Mouse (Mus musculus): ENCODE measurements around the gene Ccdc42.

Ccdc42 gene

DNA sequence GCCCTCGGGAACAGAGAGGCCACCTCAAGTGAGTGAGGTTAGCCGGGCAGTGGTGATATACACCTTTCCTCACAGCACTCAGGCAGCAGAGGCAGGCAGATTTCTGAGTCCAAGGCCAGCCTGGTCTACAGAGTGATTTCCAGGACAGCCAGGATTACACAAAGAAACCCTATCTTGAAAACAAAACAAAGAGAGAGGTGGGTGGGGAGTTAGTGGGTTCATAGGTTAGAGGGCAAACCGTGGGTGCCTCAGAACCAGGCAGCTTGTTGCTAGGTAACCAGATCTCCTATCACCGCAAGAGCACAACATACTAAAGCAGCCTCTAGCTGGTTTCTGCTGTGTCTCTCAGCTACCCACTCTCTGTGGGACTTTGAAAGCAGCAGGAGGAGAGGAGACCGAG, at the start of gene Ccdc42:
Gene Ccdc42, plus strand, starts transcription at position 301 of the 400 bp plus-strand sequence.
- no peak for DNase-seq (ENCODE audit: low read depth)

GRCm38 (mm10) chr11:68539621-68540020, 47.2 kb upstream of the Ccdc42 start:
- no peak for DNase-seq (ENCODE audit: low read depth)

DNA sequence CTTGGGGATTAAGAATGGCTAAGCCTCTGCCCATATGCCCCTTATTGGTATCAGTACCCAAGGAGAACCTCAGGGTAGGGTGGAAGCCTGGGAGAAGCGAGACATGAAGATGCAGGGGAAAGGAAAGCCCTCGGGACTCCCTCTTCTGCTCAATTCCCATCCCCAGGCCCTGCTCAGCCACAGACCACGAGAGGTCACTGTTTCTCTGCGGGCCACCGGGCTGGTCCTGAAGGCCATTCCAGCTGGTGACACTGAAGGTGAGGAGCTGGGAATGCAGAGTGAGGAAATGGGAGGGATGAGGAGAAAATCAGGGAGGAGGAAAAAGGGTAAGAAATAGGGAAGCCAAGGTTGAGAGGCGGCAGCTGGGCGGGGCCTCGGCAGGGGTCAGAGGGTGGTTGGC, 42.3 kb upstream of the Ccdc42 start:
- DNase-seq (ENCODE audit: low read depth): peak; percentile 43

DNA sequence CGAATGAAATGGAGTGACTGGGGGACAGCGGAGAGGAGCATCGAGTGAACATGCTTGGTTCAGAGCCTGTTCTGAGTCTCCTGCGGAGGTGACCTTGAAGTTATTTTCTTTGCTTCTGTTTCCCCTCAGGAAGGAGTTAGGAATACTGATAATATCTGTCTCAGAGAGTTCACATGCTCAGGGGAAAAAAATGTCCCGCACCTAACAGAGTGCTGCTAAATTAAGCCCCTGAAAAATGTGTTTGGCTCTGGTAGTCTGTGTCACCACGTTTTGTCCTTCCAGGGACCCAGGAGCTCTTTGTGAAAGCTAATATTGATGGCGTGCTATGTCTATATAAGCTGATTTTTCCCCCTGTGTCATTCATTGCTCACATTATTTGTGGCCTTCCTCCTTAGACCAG, 41.6 kb upstream of the Ccdc42 start:
- DNase-seq (ENCODE audit: low read depth): no peak

DNA sequence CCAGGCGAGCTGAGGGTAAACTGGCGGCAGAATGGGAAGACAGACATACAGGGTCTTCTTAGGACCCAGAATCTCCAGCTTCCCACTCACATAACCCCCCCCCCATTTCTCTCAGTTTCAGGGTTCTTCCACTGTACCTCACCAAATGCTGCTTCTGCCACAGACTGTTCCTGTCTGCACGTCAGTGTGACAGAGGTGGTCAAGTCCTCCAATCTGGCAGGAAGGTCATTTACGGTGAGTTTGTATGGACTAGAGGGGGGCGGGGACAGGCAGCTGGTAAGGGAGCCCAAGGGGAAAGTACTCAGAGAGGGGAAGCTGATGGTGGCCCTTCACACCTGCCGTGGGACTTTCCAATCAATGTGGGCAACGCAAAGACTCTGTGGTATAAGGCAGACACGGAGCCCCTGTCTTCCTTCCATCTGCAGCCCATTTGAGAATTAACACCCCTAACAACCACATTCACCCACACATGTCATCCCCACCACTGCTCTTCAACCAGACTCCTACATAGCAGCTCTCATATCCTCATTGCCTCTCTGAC, 41.1 kb upstream of the Ccdc42 start:
- DNase-seq (ENCODE audit: low read depth): no peak

DNA sequence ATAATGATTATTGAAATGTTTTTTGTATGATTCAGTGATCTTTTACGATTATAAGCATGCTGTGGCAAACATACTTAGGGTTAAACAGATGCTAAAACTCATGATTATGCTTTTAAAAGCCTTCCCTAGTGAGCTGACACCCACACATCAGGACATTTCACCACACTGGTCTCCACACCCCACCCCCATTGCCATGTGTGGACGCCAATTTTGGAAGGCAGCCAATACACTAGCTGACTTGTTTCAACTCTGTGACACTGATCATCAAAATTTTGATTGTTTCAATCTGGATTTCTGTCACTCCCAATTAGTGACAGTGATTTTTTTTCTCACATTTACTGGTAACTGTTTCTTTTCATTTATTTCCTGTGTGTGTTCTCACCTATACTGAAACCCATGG, 39.3 kb upstream of the Ccdc42 start:
- DNase-seq (ENCODE audit: low read depth): peak; percentile 30

- peak; percentile 34 for DNase-seq (ENCODE audit: low read depth)
These were observed 37.2 kb upstream of the Ccdc42 start for GRCm38 (mm10) chr11:68549597-68549996.

GRCm38 (mm10) chr11:68550358-68550757, 36.5 kb upstream of the Ccdc42 start:
- no peak for DNase-seq (ENCODE audit: low read depth)

GRCm38 (mm10) chr11:68553981-68554471, 32.8 kb upstream of the Ccdc42 start:
- DNase-seq (ENCODE audit: low read depth): peak; percentile 61

DNA sequence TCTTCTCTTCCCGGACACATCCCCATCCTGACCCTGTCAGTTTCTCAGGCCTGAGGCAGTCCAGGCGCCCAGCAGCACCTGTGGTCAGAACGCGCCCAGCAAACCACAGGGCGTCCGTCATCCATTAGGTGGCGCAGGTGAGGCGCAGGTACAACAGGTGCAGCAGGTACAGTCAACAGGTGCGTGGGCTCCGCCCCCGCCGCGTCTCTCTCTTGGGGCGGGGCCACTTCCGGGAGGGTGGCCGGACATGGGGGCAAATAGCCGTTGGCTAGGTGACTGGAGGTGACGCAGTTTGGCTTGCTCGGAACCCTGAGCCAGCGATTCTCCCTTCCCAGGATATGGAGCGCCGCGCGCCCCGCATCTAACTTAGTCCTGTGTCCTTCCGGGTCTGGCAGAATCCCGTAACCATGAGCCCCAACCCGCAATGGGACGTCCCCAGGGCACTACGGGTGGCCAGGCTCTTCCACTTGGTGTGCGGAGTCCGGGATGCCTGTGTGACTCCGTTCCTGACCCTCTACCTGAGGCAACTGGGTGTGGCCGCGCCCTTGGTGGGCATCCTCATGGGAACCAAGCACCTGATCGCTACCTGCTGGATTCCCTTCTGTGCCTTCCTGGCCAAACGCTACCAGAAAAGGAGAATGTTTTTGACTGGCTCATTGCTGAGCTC, 30.8 kb upstream of the Ccdc42 start, which contains the start of gene Mfsd6l:
Gene Mfsd6l, plus strand, starts transcription at position 269 of the 667 bp plus-strand sequence.
- DNase-seq (ENCODE audit: low read depth): no peak

DNA sequence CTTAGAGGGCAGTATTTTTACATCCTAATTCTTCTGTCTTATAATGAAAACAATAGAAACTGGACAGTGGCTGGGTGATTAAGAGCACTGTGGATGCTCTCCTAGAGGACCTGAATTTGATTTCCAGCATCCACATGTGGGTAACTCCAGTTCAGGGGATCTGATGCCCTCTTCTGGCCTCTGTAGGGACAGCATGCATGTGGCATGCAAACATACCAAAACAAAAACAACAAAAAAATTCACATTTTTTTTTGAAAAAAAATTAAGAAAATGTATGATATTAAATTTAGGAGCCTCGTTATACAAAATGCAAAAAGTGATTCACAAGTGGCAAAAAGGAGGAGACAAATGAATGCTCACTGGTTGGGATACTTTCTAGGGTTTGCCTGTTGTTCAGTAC, 27.3 kb upstream of the Ccdc42 start:
- peak; percentile 60 for DNase-seq (ENCODE audit: low read depth)

DNA sequence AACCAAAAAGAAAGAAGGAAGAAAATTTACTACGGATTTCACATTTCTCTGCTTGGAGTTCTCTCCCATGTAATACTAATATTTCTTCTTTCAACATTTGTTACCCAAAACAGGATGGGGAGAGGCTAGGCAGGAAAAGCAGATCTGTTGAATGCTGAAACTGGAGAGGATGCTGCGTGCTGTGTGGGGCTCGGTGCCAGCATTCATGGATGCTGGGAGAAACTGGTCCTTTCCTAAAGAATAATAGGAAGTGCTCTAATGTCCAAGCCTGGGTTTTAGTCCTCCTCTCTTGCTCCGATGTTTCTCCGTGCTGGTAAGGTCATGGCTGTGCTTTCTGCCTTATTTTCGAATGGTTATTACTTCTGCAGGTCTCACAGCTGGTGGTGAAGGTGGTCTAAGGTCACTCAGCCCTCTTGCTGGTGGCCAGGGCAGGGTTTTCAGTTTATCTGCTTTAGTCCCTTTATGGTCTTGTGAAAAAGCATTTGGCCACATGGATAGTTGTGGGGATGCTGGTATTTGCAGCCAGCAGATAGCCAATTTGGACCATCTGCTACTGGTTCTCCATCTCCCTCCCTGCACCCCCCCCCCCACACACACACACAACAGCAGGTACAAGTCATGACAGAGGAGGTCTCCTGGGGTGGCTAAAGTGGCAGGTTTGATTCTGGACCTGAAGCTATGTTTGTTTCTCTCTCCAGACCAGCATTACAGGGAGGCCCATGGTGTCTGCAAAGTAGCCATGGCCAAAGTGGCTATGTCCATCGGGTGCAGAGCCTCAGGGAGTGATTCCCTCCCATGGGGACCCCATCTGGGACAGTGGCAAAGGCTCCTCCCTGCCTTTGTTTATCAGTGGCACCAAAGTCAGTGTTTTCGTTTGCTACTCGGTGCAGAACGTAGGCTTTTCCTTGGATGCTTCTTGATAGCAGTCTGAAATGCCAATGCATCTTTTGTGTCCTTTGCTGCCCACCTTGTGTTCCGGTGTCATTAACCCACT, 24.6 kb upstream of the Ccdc42 start:
- DNase-seq (ENCODE audit: low read depth): peak; percentile 37

DNA sequence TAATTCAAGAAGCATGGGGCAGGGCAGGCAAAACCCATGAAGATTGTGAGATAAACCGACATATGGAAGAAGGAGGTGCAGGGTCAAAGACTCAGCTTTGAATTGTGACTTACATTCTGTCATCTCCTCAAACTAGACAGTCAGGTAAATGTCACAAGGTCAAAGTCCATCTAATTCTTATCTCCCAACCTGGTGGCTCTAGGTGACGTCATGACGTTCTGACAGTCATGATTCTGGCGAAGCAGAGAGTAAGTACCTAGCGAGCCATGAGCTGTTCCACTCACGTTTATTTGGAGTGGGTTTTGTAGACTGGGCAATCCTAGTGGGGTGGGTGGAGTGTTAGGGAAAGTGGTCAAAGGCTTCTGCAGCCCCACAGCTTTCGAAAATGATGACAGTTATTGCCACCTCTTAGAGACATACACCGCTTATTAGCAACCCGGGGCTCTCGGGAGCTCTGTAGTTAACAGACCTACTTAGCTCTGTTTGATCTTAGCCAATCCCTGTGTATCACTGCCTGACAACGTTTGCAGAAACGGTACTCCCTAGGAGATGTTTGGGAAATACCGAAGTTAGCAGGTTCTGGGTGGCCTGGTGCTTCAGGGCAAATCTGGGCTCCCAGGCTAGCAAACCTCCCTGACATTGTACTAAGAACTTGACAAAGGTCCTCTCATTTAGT, 22.3 kb upstream of the Ccdc42 start:
- DNase-seq (ENCODE audit: low read depth): no peak

- DNase-seq (ENCODE audit: low read depth): no peak
These were observed 21.8 kb upstream of the Ccdc42 start for GRCm38 (mm10) chr11:68565032-68565429.

DNA sequence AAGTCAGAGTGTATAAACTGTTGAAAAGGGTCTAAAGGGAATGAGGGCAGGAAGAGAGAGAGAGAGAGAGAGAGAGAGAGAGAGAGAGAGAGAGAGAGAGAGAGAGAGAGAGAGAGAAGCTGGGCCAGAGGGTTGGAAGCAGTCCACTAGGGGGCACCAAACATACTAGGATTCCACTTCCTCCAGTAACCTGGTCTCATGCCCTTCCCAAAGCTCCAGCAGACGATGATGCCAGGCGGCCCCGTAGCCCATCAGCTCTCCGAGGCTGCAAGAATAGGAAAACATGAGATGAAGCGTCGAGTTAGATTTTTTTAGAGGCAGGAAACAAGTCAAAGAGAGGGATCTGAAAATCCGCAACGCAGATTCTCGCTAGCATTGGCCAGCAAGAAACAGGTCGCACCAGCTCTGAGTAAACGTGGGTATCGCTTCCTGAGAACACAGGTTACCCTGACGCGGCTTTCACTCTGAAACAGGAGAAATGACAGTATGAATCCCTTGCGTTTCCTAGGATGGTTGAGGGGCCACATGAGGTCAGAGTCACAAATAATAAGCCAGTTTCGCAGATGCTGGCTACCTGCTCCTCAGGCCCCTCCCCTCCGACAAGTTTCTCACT, 20.3 kb upstream of the Ccdc42 start:
- peak; percentile 91 for DNase-seq (ENCODE audit: low read depth)

DNA sequence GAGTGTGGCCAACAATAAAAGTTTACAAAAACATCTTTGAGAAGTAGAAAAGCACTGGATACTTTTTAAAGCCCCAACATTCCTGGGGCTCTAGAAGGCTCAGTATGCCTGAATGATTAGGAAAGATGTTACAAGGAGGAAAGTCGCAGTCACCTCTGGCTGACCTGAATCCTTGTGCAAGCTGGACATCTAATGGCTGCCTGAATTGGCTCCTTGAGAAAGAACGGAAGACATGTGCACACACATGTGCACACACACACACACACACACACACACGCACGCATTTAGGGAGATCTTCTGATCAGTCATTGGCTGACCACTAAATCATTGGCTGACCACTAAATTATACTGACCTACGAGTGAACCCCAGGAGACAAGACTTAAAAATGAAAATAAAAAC, 16.0 kb upstream of the Ccdc42 start:
- no peak for DNase-seq (ENCODE audit: low read depth)

DNA sequence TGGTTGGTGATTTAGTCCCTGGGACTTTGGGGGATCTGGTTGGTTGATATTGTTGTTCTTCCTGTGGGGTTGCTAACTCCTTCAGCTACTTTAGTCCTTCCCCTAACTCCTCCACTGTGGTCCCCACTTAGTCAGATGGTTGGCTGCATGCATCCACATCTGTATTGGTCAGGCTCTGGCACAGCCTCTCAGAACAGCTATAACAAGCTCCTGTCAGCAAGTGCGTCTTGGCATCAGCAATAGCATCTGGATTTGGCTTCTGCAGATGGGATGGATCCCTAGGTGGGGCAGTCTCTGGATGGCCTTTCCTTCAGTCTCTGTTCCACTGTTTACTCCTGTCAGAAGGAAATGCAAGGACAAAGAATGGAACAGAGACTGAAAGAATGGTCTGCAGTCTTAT, 9.7 kb upstream of the Ccdc42 start:
- DNase-seq (ENCODE audit: low read depth): peak; percentile 64

GRCm38 (mm10) chr11:68579462-68579881, 7.3 kb upstream of the Ccdc42 start:
- DNase-seq (ENCODE audit: low read depth): peak; percentile 76

- DNase-seq (ENCODE audit: low read depth): no peak
These were observed 6.3 kb upstream of the Ccdc42 start for GRCm38 (mm10) chr11:68580566-68580965.

DNA sequence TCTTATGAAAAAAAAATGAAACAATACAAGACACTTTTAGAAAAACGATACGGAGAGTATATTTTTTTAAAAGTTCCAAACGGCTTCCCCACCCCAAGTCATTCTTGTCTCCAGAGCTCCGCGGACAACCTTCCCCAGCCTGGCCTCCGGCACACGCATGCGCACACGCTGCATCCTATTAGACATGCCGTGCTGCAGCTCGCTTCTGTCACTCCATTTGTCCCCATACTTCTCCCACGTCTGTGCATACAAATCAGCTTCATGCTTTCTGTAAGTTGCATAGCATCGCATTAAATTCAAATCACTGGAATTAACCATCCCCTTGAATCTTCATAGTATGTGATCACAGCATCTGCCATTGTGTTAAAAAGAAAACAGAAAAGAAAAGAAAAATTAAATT, 3.6 kb upstream of the Ccdc42 start:
- no peak for DNase-seq (ENCODE audit: low read depth)

- DNase-seq (ENCODE audit: low read depth): no peak
These were observed 2.8 kb upstream of the Ccdc42 start for GRCm38 (mm10) chr11:68583906-68584480.

Measured in NIH3T3 (cell line).